ENCODE assay signal across 8 mouse cellular contexts in genomic region chr6:129095166-129095565, GRCm38 (mm10). TPM values are rescaled to one million over a fixed set of nuclear protein-coding genes. Genes with fewer than 3 reads are reported as not detected.
DNase-seq lines count a peak whose midpoint lies in the region; ATAC-seq lines count a peak whose summit lies in the region.

No protein-coding gene starts in this region.

- peak; percentile 30 for DNase-seq in embryo, embryonic 10 days (ENCODE audit: low spot score)
- no peak for DNase-seq in embryo, embryonic 9.5 days (ENCODE audit: extremely low spot score)
- DNase-seq in ovary, postnatal 14 days (ENCODE audit: low spot score): peak; percentile 18
- DNase-seq in ovary, postnatal 36 days (ENCODE audit: low spot score): no peak
- DNase-seq in embryo, embryonic 11 days: peak; percentile 51
- no peak for DNase-seq in intestine, embryonic 14.5 days (ENCODE audit: low spot score)
- DNase-seq in urinary bladder, adult 18-20 months (ENCODE audit: low spot score in 2 of 2): no peak

- no peaks in the 10 kb centered on the region for H3K4me1 ChIP-seq in intestine, embryonic 14.5 days (replicated peaks; ENCODE audit: control insufficient read depth, insufficient read depth, low read length)
- H3K4me1 ChIP-seq in lung, embryonic 15.5 days: no peaks in the 10 kb centered on the region

- peak; percentile 43; the same call in 1 of the 2 replicates for ATAC-seq in intestine, embryonic 14.5 days (replicated peaks; ENCODE audit: low FRiP score, low TSS enrichment, low read depth)
- peak; percentile 65; the same call in 1 of the 2 replicates for ATAC-seq in lung, embryonic 15.5 days (ENCODE audit: borderline replicate concordance, extremely low read depth, low FRiP score, low TSS enrichment)

- H3K9ac ChIP-seq in intestine, embryonic 14.5 days (ENCODE audit: low read length): no peak overlapping the region
- H3K9ac ChIP-seq in lung, embryonic 15.5 days: no peak overlapping the region

- no peaks in the 10 kb centered on the region for H3K27me3 ChIP-seq in intestine, embryonic 14.5 days (replicated peaks; ENCODE audit: control insufficient read depth, insufficient read depth, low read length)
- H3K27me3 ChIP-seq in lung, embryonic 15.5 days: no peaks in the 10 kb centered on the region

- H3K36me3 ChIP-seq in intestine, embryonic 14.5 days (ENCODE audit: control insufficient read depth, insufficient read depth, low read length): no peaks in the 10 kb centered on the region
- no peaks in the 10 kb centered on the region for H3K36me3 ChIP-seq in lung, embryonic 15.5 days

- peaks cover 9% of the 10 kb centered on the region; the same call in 1 of the 2 replicates for H3K9me3 ChIP-seq in intestine, embryonic 14.5 days (ENCODE audit: control insufficient read depth, low read length)
- H3K9me3 ChIP-seq in lung, embryonic 15.5 days: no peaks in the 10 kb centered on the region

- H3K4me3 ChIP-seq in intestine, embryonic 14.5 days (ENCODE audit: low read depth, low read length): no peak overlapping the region
- no peak overlapping the region for H3K4me3 ChIP-seq in lung, embryonic 15.5 days

- H3K27ac ChIP-seq in intestine, embryonic 14.5 days (ENCODE audit: low read depth): no peak overlapping the region
- no peak overlapping the region for H3K27ac ChIP-seq in lung, embryonic 15.5 days

- no peak overlapping the region for H3K4me2 ChIP-seq in intestine, embryonic 14.5 days (ENCODE audit: low read length)
- H3K4me2 ChIP-seq in lung, embryonic 15.5 days: no peak overlapping the region

RNA-seq across cellular contexts. Expression of gene Clec2e, which starts 5.5 kb away (rescaled TPM):
- polyA plus RNA-seq in intestine, embryonic 14.5 days (2014; fragmentation: Nextera tagmentation; extraction: Ambion mirVana): 0.27 and 0.68 TPM in 2 replicates
- not detected in 2 replicates for polyA plus RNA-seq in lung, embryonic 15.5 days (2015; fragmentation: Nextera tagmentation; extraction: Ambion mirVana)

RNA-seq across cellular contexts. Expression of gene Klrb1f, which starts 49.5 kb away (rescaled TPM):
- 0.38 and 0.63 TPM in 2 replicates for polyA plus RNA-seq in intestine, embryonic 14.5 days (2014; fragmentation: Nextera tagmentation; extraction: Ambion mirVana)
- polyA plus RNA-seq in lung, embryonic 15.5 days (2015; fragmentation: Nextera tagmentation; extraction: Ambion mirVana): 0.51 TPM in 1 of 2 replicates, not detected in the other

Comparison
In these comparisons a context has a peak if more than half of its experiments do, and no peak if none do; other contexts are left out.
1. DNase-seq: peak in embryo, embryonic 10 days (single experiment), ovary, postnatal 14 days (single experiment) and embryo, embryonic 11 days (single experiment); none in embryo, embryonic 9.5 days (single experiment), ovary, postnatal 36 days (single experiment), intestine, embryonic 14.5 days (single experiment) and urinary bladder, adult 18-20 months (0 of 2).